Mouse (Mus musculus) limb, embryonic 14.5 days (tissue): ENCODE measurements around the gene Sf3b4. TPM values are rescaled to one million over a fixed set of nuclear protein-coding genes. Genes with fewer than 3 reads are reported as not detected.

Experiments
- ATAC-seq: fragments of 200-750 bp; cut with Nextera tagmentation; 2 replicates; pipeline ENCODE4 v1.8.0; 2017; ENCODE audit warnings: low read depth, moderate number of reproducible peaks, moderate TSS enrichment; ENCODE audit not compliant: low FRiP score
- DNase-seq: peaks from one replicate; pipeline ENCODE4 v3.0.0-alpha.2; 2015; ENCODE audit warnings: low spot score
- H3K27ac ChIP-seq: fragments of 300-500 bp; sonication (generic); replicated peaks from 2 replicates; pipeline ENCODE4 v1.5.1; 2014; ENCODE audit warnings: low read depth, mild to moderate bottlenecking, low read length, moderate library complexity, mixed read lengths
- H3K27me3 ChIP-seq: fragments of 300-500 bp; sonication (generic); 2 replicates; pipeline ENCODE4 v1.6.1; 2014; ENCODE audit warnings: low read length, mixed read lengths; ENCODE audit not compliant: control insufficient read depth, insufficient read depth
- H3K36me3 ChIP-seq: fragments of 300-500 bp; sonication (generic); 2 replicates; pipeline ENCODE4 v1.6.1; 2014; ENCODE audit warnings: mild to moderate bottlenecking, low read length, moderate library complexity, mixed read lengths; ENCODE audit not compliant: control insufficient read depth, insufficient read depth
- H3K4me1 ChIP-seq: fragments of 300-500 bp; sonication (generic); 2 replicates; pipeline ENCODE4 v1.6.1; 2014; ENCODE audit warnings: antibody characterized with exemption, low read length, mixed read lengths; ENCODE audit not compliant: control insufficient read depth, insufficient read depth
- H3K4me2 ChIP-seq: fragments of 300-500 bp; sonication (generic); replicated peaks from 2 replicates; pipeline ENCODE4 v1.6.1; 2014; ENCODE audit warnings: low read depth, mild to moderate bottlenecking, low read length, moderate library complexity; ENCODE audit not compliant: severe bottlenecking
- H3K4me3 ChIP-seq: fragments of 300-500 bp; sonication (generic); replicated peaks from 2 replicates; pipeline ENCODE4 v1.5.1; 2014; ENCODE audit warnings: low read length
- H3K9ac ChIP-seq: fragments of 300-500 bp; sonication (generic); 2 replicates; pipeline ENCODE4 v1.6.1; 2014; ENCODE audit warnings: mild to moderate bottlenecking, low read depth, low read length, moderate library complexity; ENCODE audit not compliant: severe bottlenecking
- H3K9me3 ChIP-seq: fragments of 300-500 bp; sonication (generic); 2 replicates; pipeline ENCODE4 v1.6.1; 2016; ENCODE audit warnings: low read length; ENCODE audit not compliant: control insufficient read depth
- POLR2A ChIP-seq: fragments of 200-500 bp; IDR thresholded peaks from 2 replicates; pipeline ENCODE4 v1.8.0; 2012; ENCODE audit warnings: inconsistent platforms, mild to moderate bottlenecking, moderate library complexity, borderline replicate concordance; ENCODE audit not compliant: insufficient read depth, insufficient read length; ENCODE audit errors: extremely low read depth
- WGBS: fragments of 180-500 bp; shearing (Covaris S2); extraction: QIAGEN DNeasy Blood & Tissue Kit; methylation state at CpG from one replicate; pipeline ENCODE4 v1.1.7; 2014; 5-methylcytosine and 5-hydroxymethylcytosine counted together
- microRNA-seq: library from miRNA; unstranded; fragments of <30 nt; microRNA quantifications from one replicate; pipeline ENCODE4, GENCODE M21; 2016
- polyA plus RNA-seq, 2 experiments: library from polyadenylated mRNA; depleted of rRNA in 1 of 2; stranded (reverse) in 1 of 2; unstranded in 1 of 2; fragments of >200 nt; fragmentation: Nextera tagmentation in 1 of 2; extraction: Ambion mirVana in 1 of 2; gene quantifications; 2 replicates each; pipeline versions ENCODE4 v1.2.1 to v1.2.3; 2012 to 2014

Gene Sf3b4
- polyA plus RNA-seq, 2 experiments, result 126 to 173 TPM

DNA sequence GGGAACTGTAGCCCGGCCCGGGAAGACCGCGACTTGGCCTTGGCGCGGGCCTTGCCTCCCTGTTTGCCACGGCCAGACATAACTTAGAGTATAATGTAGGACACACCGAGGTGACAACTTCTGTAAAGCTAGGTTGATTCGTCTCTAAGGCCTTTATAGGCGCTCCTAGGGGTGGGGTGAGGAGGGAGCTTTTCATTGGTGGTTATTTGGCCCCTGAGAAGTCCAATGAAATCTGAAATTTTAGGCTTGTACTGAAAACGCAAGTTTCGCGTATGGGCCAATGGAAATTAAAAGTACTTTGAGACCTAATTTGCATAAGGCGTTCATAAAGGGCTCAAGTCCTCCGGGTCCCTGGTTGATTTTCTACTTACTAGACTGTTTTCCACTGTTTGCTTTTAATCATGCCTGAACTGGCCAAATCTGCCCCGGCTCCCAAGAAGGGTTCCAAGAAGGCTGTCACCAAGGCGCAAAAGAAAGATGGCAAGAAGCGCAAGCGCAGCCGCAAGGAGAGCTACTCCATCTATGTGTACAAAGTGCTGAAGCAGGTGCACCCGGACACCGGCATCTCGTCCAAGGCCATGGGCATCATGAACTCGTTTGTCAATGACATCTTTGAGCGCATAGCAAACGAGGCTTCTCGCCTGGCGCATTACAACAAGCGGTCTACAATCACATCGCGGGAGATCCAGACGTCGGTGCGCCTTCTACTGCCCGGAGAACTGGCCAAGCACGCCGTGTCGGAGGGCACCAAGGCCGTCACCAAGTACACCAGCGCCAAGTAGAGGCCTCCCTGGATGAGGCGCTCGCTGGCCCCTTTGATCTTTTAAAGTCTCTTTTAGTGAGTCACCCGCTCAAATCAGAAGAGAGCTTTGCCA is 48.9 kb downstream of the Sf3b4 start, which contains the start of the genes Hist2h2ac and Hist2h2be:
Hist2h2ac (minus strand) TSS at position 116 of the 875 bp plus-strand sequence.
Hist2h2be (plus strand) TSS at position 355 of the 875 bp plus-strand sequence.
- Histone ChIP-seq H3K4me2 (peak within 1 kb of the TSS; percentile 83), H3K36me3 (no peaks in the 10 kb centered on the region), H3K27me3 (no peaks in the 10 kb centered on the region), H3K9me3 (no peaks in the 10 kb centered on the region), H3K9ac (peak within 1 kb of the TSS; percentile 84), H3K27ac (peak within 1 kb of the TSS; percentile 98), H3K4me3 (peak within 1 kb of the TSS; percentile 62), H3K4me1 (peaks cover 15% of the 10 kb centered on the region)
- peak; percentile 95 for DNase-seq
- peak; percentile 93; the same call in 1 of the 2 replicates for TF ChIP-seq POLR2A
- 1% methylated on average over 41 of the region's 43 CpGs for WGBS
- peak; percentile 82 for ATAC-seq

DNA sequence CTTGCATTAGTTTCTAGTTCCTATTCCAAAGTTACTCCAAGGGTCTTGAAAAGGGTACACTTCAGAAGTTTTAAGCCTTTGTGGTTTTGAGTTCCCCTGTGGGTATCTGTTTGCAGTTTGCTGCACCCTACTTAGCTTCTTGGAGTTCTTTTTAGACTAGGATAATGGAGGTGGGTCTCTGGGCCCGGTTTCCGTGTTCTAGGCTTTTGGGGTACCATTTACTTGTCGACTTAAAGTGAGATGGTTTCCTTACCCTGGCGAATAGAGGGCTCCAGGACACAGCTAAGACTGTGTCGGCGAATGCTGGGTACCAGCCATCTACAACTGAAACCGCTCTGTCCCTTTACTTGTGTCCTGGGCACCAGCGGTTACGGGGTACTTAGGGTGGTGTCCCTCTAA is 49.5 kb downstream of the Sf3b4 start:
- peaks cover 15% of the 10 kb centered on the region for H3K4me1 ChIP-seq
- H3K4me3 ChIP-seq, result peak overlapping the region; percentile 62
- no peaks in the 10 kb centered on the region for H3K9me3 ChIP-seq
- peak overlapping the region; percentile 83 for H3K4me2 ChIP-seq
- peak overlapping the region; percentile 98 for H3K27ac ChIP-seq
- H3K27me3 ChIP-seq, result no peaks in the 10 kb centered on the region
- ATAC-seq, result no peak
- peak overlapping the region; percentile 49 for H3K9ac ChIP-seq
- TF ChIP-seq POLR2A, result no peak
- WGBS, result 19% methylated on average over 9 of the region's 9 CpGs
- no peaks in the 10 kb centered on the region for H3K36me3 ChIP-seq
- no peak for DNase-seq

DNA sequence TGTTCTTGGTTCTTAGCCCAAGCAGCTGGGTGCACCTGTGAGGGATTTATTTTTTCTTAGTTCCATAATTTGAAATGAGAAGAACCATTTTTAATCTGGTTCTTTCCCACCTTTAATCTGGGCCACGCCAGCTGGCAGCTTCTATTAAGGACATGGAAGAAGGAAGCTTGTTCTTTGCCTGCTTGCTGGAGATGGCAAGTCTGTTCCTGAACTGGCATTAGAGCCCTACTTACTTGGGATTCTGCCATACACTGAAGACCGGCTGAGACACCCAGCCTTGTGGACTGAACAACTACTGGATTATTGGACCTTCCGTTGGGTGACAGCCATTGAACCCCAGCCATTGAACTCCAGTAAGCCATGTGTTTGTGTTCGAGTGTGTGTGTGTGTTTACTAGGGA is 50.6 kb downstream of the Sf3b4 start:
- Histone ChIP-seq H3K4me1 (peaks cover 15% of the 10 kb centered on the region), H3K27me3 (no peaks in the 10 kb centered on the region), H3K9ac (no peak overlapping the region), H3K4me2 (no peak overlapping the region; the same call in 1 of the 2 replicates), H3K27ac (no peak overlapping the region), H3K9me3 (no peaks in the 10 kb centered on the region), H3K36me3 (no peaks in the 10 kb centered on the region), H3K4me3 (no peak overlapping the region)
- WGBS, result 91% methylated on average over 4 of the region's 4 CpGs
- DNase-seq (no peak), ATAC-seq (no peak)
- no peak for TF ChIP-seq POLR2A

DNA sequence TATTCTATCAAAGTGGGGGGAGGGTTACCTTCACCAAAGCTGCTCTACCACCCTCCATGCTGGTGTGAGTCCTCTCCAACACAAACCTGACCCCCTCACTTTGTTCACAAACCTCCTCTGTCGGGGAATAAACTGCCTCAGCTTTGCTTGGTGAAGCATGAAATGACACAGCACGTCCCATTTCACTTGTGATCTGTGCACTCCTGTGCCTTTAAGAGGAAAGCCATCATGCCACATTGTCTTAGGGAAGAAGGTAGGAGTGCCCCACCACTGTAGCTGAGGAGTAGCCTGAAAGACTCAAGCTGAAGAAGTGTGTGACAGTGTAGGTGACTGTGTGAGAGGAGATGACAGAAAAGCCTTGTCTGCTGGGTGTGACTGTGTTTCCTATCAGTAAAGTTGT is 53.3 kb downstream of the Sf3b4 start:
- no peak overlapping the region for H3K9ac ChIP-seq
- H3K4me3 ChIP-seq, result no peak overlapping the region
- H3K36me3 ChIP-seq, result no peaks in the 10 kb centered on the region
- DNase-seq (no peak), ATAC-seq (no peak)
- H3K9me3 ChIP-seq, result no peaks in the 10 kb centered on the region
- peaks cover 15% of the 10 kb centered on the region for H3K4me1 ChIP-seq
- no peak for TF ChIP-seq POLR2A
- H3K27me3 ChIP-seq, result no peaks in the 10 kb centered on the region
- 59% methylated on average over 2 of the region's 2 CpGs for WGBS
- no peak overlapping the region for H3K27ac ChIP-seq
- no peak overlapping the region for H3K4me2 ChIP-seq

Small RNAs within 50 kb of the gene (microRNA-seq; reads per million reads assigned to microRNA genes)
- gene Gm44492, result not detected

Other genes with a start within 250 kb of the Sf3b4 start
- 97.0 and 137 TPM in 2 replicates for gene Anp32e, start 243.1 kb upstream of the Sf3b4 start, polyA plus RNA-seq (2012; rRNA removed)
- gene Anp32e, start 243.1 kb upstream of the Sf3b4 start, polyA plus RNA-seq (2014; fragmentation: Nextera tagmentation; extraction: Ambion mirVana), result 55.0 and 66.2 TPM in 2 replicates
- 115 and 120 TPM in 2 replicates for gene Plekho1, start 176.3 kb upstream of the Sf3b4 start, polyA plus RNA-seq (2012; rRNA removed)
- gene Plekho1, start 176.3 kb upstream of the Sf3b4 start, polyA plus RNA-seq (2014; fragmentation: Nextera tagmentation; extraction: Ambion mirVana), result 38.0 and 47.8 TPM in 2 replicates
- 13.8 and 16.5 TPM in 2 replicates for gene Vps45, start 113.9 kb upstream of the Sf3b4 start, polyA plus RNA-seq (2012; rRNA removed)
- 26.9 and 27.0 TPM in 2 replicates for gene Vps45, start 113.9 kb upstream of the Sf3b4 start, polyA plus RNA-seq (2014; fragmentation: Nextera tagmentation; extraction: Ambion mirVana)
- gene Otud7b, start 67.8 kb upstream of the Sf3b4 start, polyA plus RNA-seq (2012; rRNA removed), result 14.0 and 14.3 TPM in 2 replicates
- 20.9 and 24.7 TPM in 2 replicates for gene Otud7b, start 67.8 kb upstream of the Sf3b4 start, polyA plus RNA-seq (2014; fragmentation: Nextera tagmentation; extraction: Ambion mirVana)
- 42.9 and 44.9 TPM in 2 replicates for gene Mtmr11, start 10.3 kb upstream of the Sf3b4 start, polyA plus RNA-seq (2012; rRNA removed)
- gene Mtmr11, start 10.3 kb upstream of the Sf3b4 start, polyA plus RNA-seq (2014; fragmentation: Nextera tagmentation; extraction: Ambion mirVana), result 27.5 and 34.1 TPM in 2 replicates
- 13.2 and 13.8 TPM in 2 replicates for gene Sv2a, start 8.8 kb downstream of the Sf3b4 start, polyA plus RNA-seq (2012; rRNA removed)
- gene Sv2a, start 8.8 kb downstream of the Sf3b4 start, polyA plus RNA-seq (2014; fragmentation: Nextera tagmentation; extraction: Ambion mirVana), result 3.6 and 3.8 TPM in 2 replicates
- gene Bola1, start 47.4 kb downstream of the Sf3b4 start, polyA plus RNA-seq (2012; rRNA removed), result 38.8 and 43.9 TPM in 2 replicates
- gene Bola1, start 47.4 kb downstream of the Sf3b4 start, polyA plus RNA-seq (2014; fragmentation: Nextera tagmentation; extraction: Ambion mirVana), result 47.7 and 60.2 TPM in 2 replicates
- gene Hist2h2ab, start 47.5 kb downstream of the Sf3b4 start, polyA plus RNA-seq (2012; rRNA removed), result 1.7 and 2.7 TPM in 2 replicates
- 0.99 and 1.3 TPM in 2 replicates for gene Hist2h2ab, start 47.5 kb downstream of the Sf3b4 start, polyA plus RNA-seq (2014; fragmentation: Nextera tagmentation; extraction: Ambion mirVana)
- gene Hist2h2ac, start 48.5 kb downstream of the Sf3b4 start, polyA plus RNA-seq (2012; rRNA removed), result 11.8 and 14.2 TPM in 2 replicates
- 7.0 and 8.9 TPM in 2 replicates for gene Hist2h2ac, start 48.5 kb downstream of the Sf3b4 start, polyA plus RNA-seq (2014; fragmentation: Nextera tagmentation; extraction: Ambion mirVana)
- gene Hist2h2be, start 48.8 kb downstream of the Sf3b4 start, polyA plus RNA-seq (2012; rRNA removed), result 8.5 TPM in 2 replicates
- 5.2 and 7.5 TPM in 2 replicates for gene Hist2h2be, start 48.8 kb downstream of the Sf3b4 start, polyA plus RNA-seq (2014; fragmentation: Nextera tagmentation; extraction: Ambion mirVana)
- gene Hist2h3c2, start 66.8 kb downstream of the Sf3b4 start, polyA plus RNA-seq (2012; rRNA removed), result 74.4 and 95.3 TPM in 2 replicates
- 8.0 and 9.3 TPM in 2 replicates for gene Hist2h3c2, start 66.8 kb downstream of the Sf3b4 start, polyA plus RNA-seq (2014; fragmentation: Nextera tagmentation; extraction: Ambion mirVana)
- gene Hist2h2aa2, start 67.9 kb downstream of the Sf3b4 start, polyA plus RNA-seq (2012; rRNA removed), result 9.7 and 28.1 TPM in 2 replicates
- gene Hist2h2aa2, start 67.9 kb downstream of the Sf3b4 start, polyA plus RNA-seq (2014; fragmentation: Nextera tagmentation; extraction: Ambion mirVana), result 30.9 and 33.1 TPM in 2 replicates
- gene Hist2h2aa1, start 73.2 kb downstream of the Sf3b4 start, polyA plus RNA-seq (2012; rRNA removed), result 44.2 and 73.5 TPM in 2 replicates
- 18.1 and 21.2 TPM in 2 replicates for gene Hist2h2aa1, start 73.2 kb downstream of the Sf3b4 start, polyA plus RNA-seq (2014; fragmentation: Nextera tagmentation; extraction: Ambion mirVana)
- not detected in 2 replicates for gene Hist2h3c1, start 74.4 kb downstream of the Sf3b4 start, polyA plus RNA-seq (2012; rRNA removed)
- 0.66 and 2.4 TPM in 2 replicates for gene Hist2h3c1, start 74.4 kb downstream of the Sf3b4 start, polyA plus RNA-seq (2014; fragmentation: Nextera tagmentation; extraction: Ambion mirVana)
- gene Hist2h4, start 91.0 kb downstream of the Sf3b4 start, polyA plus RNA-seq (2012; rRNA removed), result 5.9 and 6.4 TPM in 2 replicates
- gene Hist2h4, start 91.0 kb downstream of the Sf3b4 start, polyA plus RNA-seq (2014; fragmentation: Nextera tagmentation; extraction: Ambion mirVana), result 8.5 and 11.1 TPM in 2 replicates
- 85.3 and 112 TPM in 2 replicates for gene Hist2h3b, start 96.3 kb downstream of the Sf3b4 start, polyA plus RNA-seq (2012; rRNA removed)
- 63.1 and 72.3 TPM in 2 replicates for gene Hist2h3b, start 96.3 kb downstream of the Sf3b4 start, polyA plus RNA-seq (2014; fragmentation: Nextera tagmentation; extraction: Ambion mirVana)
- 14.3 and 15.4 TPM in 2 replicates for gene Hist2h2bb, start 97.4 kb downstream of the Sf3b4 start, polyA plus RNA-seq (2012; rRNA removed)
- 15.5 and 16.1 TPM in 2 replicates for gene Hist2h2bb, start 97.4 kb downstream of the Sf3b4 start, polyA plus RNA-seq (2014; fragmentation: Nextera tagmentation; extraction: Ambion mirVana)
- gene Fcgr1, start 121.6 kb downstream of the Sf3b4 start, polyA plus RNA-seq (2012; rRNA removed), result 2.8 and 3.1 TPM in 2 replicates
- 3.3 and 3.9 TPM in 2 replicates for gene Fcgr1, start 121.6 kb downstream of the Sf3b4 start, polyA plus RNA-seq (2014; fragmentation: Nextera tagmentation; extraction: Ambion mirVana)